Mouse (Mus musculus) thymus, adult 2 months (tissue): ENCODE data around the gene Tsen15.

Source experiments
- CTCF ChIP-seq: fragments of 200-500 bp; IDR thresholded peaks from 2 replicates; pipeline ENCODE4 v1.5.1; 2012; ENCODE audit warnings: mild to moderate bottlenecking, control low read depth, low read length, moderate library complexity, borderline replicate concordance; ENCODE audit not compliant: control insufficient read depth, poor library complexity, insufficient read depth; ENCODE audit errors: extremely low read depth
- POLR2A ChIP-seq: fragments of 200-500 bp; IDR thresholded peaks from 2 replicates; pipeline ENCODE4 v1.6.1; 2012; ENCODE audit warnings: mild to moderate bottlenecking, low read length, control low read depth, moderate library complexity; ENCODE audit not compliant: control insufficient read depth, poor library complexity, insufficient read depth; ENCODE audit errors: extremely low read depth

GRCm38 (mm10) chr1:152413116-152413515 is 26.6 kb upstream of the Tsen15 start:
- TF ChIP-seq CTCF (no peak), POLR2A (no peak)
